ENCODE assay signal across 11 mouse cellular contexts in the genomic region with DNA sequence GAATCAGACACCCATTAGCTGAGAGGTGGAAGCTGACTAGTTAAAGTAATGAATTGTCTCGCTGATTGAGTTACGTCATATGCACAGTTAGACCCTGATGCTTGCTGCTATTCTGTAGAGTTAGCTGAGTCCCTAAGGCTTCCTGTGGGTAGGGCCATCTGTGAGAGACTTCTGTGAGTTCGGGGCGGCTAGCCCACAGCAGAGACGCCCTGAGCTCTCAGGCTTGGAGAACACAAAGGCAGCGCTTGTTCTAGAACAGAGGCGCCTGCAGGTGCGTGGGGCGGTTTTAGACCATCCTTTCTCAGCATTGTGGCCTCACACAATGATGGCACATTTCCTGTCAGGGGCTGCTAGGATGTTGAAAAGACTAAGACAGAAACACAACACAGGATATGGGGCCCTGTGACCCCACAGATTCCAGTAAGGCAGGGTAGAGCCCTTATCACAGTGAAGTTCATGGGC.
DNase-seq lines count a peak whose midpoint lies in the region; ATAC-seq and TF ChIP-seq lines count a peak whose summit lies in the region.
"Had no signal": no experiment of that assay in that cellular context is flagged by ENCODE, and none has a peak within 500 bp of the region (broad histone marks: within the 10 kb centered on the region; RNA-seq: fewer than 3 reads in every experiment).

No protein-coding gene starts in this region.

- no peaks in the 10 kb centered on the region for H3K9me3 ChIP-seq in hindbrain, embryonic 15.5 days
- H3K9me3 ChIP-seq in hindbrain, embryonic 14.5 days (ENCODE audit: control insufficient read depth, low read length), result no peaks in the 10 kb centered on the region
- H3K9me3 ChIP-seq in lung, embryonic 16.5 days (ENCODE audit: control insufficient read depth, low read length), result no peaks in the 10 kb centered on the region
- H3K9me3 ChIP-seq in intestine, postnatal 0 days (ENCODE audit: control insufficient read depth), result no peaks in the 10 kb centered on the region
- H3K9me3 ChIP-seq: embryonic facial prominence, embryonic 15.5 days had no signal

- ATAC-seq in hindbrain, embryonic 15.5 days (ENCODE audit: low FRiP score, low read depth), result no peak
- no peak for ATAC-seq in hindbrain, embryonic 14.5 days (ENCODE audit: low FRiP score)
- peak; percentile 26; the same call in 1 of the 2 replicates for ATAC-seq in lung, embryonic 16.5 days (ENCODE audit: low read depth)
- ATAC-seq in intestine, postnatal 0 days, result no peak

- no peak overlapping the region for H3K4me2 ChIP-seq in hindbrain, embryonic 15.5 days
- H3K4me2 ChIP-seq in hindbrain, embryonic 14.5 days (replicated peaks), result no peak overlapping the region
- no peak overlapping the region for H3K4me2 ChIP-seq in lung, embryonic 16.5 days (ENCODE audit: low read depth, low read length)
- no peak overlapping the region for H3K4me2 ChIP-seq in intestine, postnatal 0 days (replicated peaks; ENCODE audit: low read depth)
- H3K4me2 ChIP-seq: embryonic facial prominence, embryonic 15.5 days had no signal

- no peaks in the 10 kb centered on the region for H3K27me3 ChIP-seq in hindbrain, embryonic 15.5 days
- no peaks in the 10 kb centered on the region for H3K27me3 ChIP-seq in hindbrain, embryonic 14.5 days (ENCODE audit: control insufficient read depth, insufficient read depth, low read length)
- no peaks in the 10 kb centered on the region for H3K27me3 ChIP-seq in lung, embryonic 16.5 days (ENCODE audit: control insufficient read depth, insufficient read depth, low read depth, low read length)
- no peaks in the 10 kb centered on the region for H3K27me3 ChIP-seq in intestine, postnatal 0 days (replicated peaks; ENCODE audit: control insufficient read depth, insufficient read depth, low read length)
- H3K27me3 ChIP-seq: embryonic facial prominence, embryonic 15.5 days had no signal

- H3K9ac ChIP-seq in hindbrain, embryonic 15.5 days, result no peak overlapping the region
- no peak overlapping the region for H3K9ac ChIP-seq in hindbrain, embryonic 14.5 days
- no peak overlapping the region for H3K9ac ChIP-seq in lung, embryonic 16.5 days (ENCODE audit: low read length)
- no peak overlapping the region for H3K9ac ChIP-seq in intestine, postnatal 0 days (ENCODE audit: low read depth, low read length)
- H3K9ac ChIP-seq: embryonic facial prominence, embryonic 15.5 days had no signal

- WGBS in hindbrain, embryonic 15.5 days, result 72% methylated on average over 9 of the region's 9 CpGs
- WGBS in hindbrain, embryonic 14.5 days, result 78% methylated on average over 9 of the region's 9 CpGs
- 70% methylated on average over 9 of the region's 9 CpGs for WGBS in lung, embryonic 16.5 days
- WGBS in intestine, postnatal 0 days, result 75% methylated on average over 9 of the region's 9 CpGs

- no peak for DNase-seq in hindbrain, embryonic 14.5 days (ENCODE audit: low spot score)
- peak; percentile 93 for DNase-seq in T-cell, adult 2 months (ENCODE audit: low spot score)
- peak; percentile 71 to 78 for DNase-seq in spleen, postnatal 36 days (ENCODE audit: low spot score in 2 of 2)
- no peak for DNase-seq in adrenal gland, adult 2 months
- no peak for DNase-seq in right cerebral cortex, postnatal 10 days (ENCODE audit: low spot score in 2 of 2)
- DNase-seq: kidney, postnatal 4 days had no signal

- H3K27ac ChIP-seq in hindbrain, embryonic 15.5 days (replicated peaks), result 0 out of 2 replicates have a peak overlapping the region, but pooled peaks have one; percentile 39
- no peak overlapping the region for H3K27ac ChIP-seq in hindbrain, embryonic 14.5 days
- H3K27ac ChIP-seq in lung, embryonic 16.5 days (ENCODE audit: low read length), result peak overlapping the region; percentile 17; the same call in 1 of the 2 replicates
- H3K27ac ChIP-seq in intestine, postnatal 0 days (ENCODE audit: low read depth, low read length), result no peak overlapping the region
- H3K27ac ChIP-seq: embryonic facial prominence, embryonic 15.5 days; macrophage had no signal

- no peak overlapping the region for H3K4me3 ChIP-seq in hindbrain, embryonic 15.5 days
- H3K4me3 ChIP-seq in hindbrain, embryonic 14.5 days (replicated peaks; ENCODE audit: low read length), result no peak overlapping the region
- no peak overlapping the region for H3K4me3 ChIP-seq in lung, embryonic 16.5 days (ENCODE audit: low read length)
- no peak overlapping the region for H3K4me3 ChIP-seq in intestine, postnatal 0 days (ENCODE audit: low read depth, low read length)
- H3K4me3 ChIP-seq: embryonic facial prominence, embryonic 15.5 days had no signal

- no peaks in the 10 kb centered on the region for H3K36me3 ChIP-seq in hindbrain, embryonic 15.5 days
- no peaks in the 10 kb centered on the region for H3K36me3 ChIP-seq in hindbrain, embryonic 14.5 days (replicated peaks; ENCODE audit: control insufficient read depth, insufficient read depth)
- no peaks in the 10 kb centered on the region for H3K36me3 ChIP-seq in lung, embryonic 16.5 days (ENCODE audit: control insufficient read depth, insufficient read depth, low read length)
- H3K36me3 ChIP-seq in intestine, postnatal 0 days (ENCODE audit: control insufficient read depth, insufficient read depth), result no peaks in the 10 kb centered on the region
- H3K36me3 ChIP-seq: embryonic facial prominence, embryonic 15.5 days had no signal

- peaks cover 29% of the 10 kb centered on the region for H3K4me1 ChIP-seq in hindbrain, embryonic 15.5 days (replicated peaks)
- no peaks in the 10 kb centered on the region for H3K4me1 ChIP-seq in hindbrain, embryonic 14.5 days (replicated peaks; ENCODE audit: control insufficient read depth, insufficient read depth, low read length)
- peaks cover 5% of the 10 kb centered on the region; the same call in 1 of the 2 replicates for H3K4me1 ChIP-seq in lung, embryonic 16.5 days (replicated peaks; ENCODE audit: control insufficient read depth, insufficient read depth, low read length)
- no peaks in the 10 kb centered on the region for H3K4me1 ChIP-seq in intestine, postnatal 0 days (replicated peaks; ENCODE audit: control insufficient read depth, insufficient read depth, low read length)

- no peak for TF ChIP-seq CTCF in intestine, postnatal 0 days (IDR thresholded peaks at IDR 0.05; ENCODE audit: low read depth)

Comparison
In these comparisons a context has a peak if more than half of its experiments do, and no peak if none do; other contexts are left out.
1. H3K27ac ChIP-seq: peak in hindbrain, embryonic 15.5 days (single experiment) and lung, embryonic 16.5 days (single experiment); none in hindbrain, embryonic 14.5 days (single experiment) and intestine, postnatal 0 days (single experiment).
2. DNase-seq: peak in T-cell, adult 2 months (single experiment) and spleen, postnatal 36 days (2 of 2); none in hindbrain, embryonic 14.5 days (single experiment), adrenal gland, adult 2 months (single experiment) and right cerebral cortex, postnatal 10 days (0 of 2).